Mouse (Mus musculus): Measurements from ENCODE around the gene Mrps22.
A peak's percentile ranks its signal among the peaks of the same experiment; 100 is the strongest.

Mrps22 gene

DNA sequence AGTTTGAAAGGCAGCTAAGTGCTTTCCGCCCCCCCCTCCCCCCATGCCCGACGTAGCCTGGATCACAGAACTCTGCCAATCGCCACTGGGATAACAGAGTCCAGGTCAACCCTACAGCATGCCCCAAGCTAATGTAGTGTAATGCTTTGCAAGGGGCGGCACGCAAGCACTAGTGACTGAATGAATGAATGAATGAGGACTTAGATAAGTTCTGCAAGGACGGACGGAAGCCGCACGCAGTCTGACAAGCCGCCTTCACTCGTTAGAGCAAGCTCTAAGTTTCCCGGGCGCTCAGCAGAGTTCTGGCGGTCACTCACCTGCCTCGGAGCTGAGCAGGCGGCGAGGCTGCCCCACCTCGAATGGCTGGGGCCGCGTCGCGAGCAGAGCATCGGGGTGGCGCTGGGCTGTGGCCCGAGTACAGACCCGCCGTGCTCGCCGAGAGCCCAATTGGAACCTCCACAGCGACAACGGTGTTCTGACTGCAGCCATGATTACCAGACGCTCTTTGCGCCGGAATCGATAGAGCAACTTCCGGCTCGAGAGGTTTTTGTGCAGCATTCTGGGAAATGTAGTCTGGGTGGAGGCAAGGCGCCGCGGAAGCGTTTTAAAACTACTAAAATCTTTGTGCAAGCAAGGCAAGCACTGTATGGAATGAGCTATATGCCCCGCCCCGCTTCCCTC is at the start of gene Mrps22:
TSS of gene Mrps22 (minus strand) at position 505 of the 681 bp plus-strand sequence.
- DNase-seq (ENCODE audit: low spot score), result peak; percentile 68

GRCm38 (mm10) chr9:98650547-98650946 is 49.1 kb upstream of the Mrps22 start:
- no peak for DNase-seq (ENCODE audit: low spot score)

DNA sequence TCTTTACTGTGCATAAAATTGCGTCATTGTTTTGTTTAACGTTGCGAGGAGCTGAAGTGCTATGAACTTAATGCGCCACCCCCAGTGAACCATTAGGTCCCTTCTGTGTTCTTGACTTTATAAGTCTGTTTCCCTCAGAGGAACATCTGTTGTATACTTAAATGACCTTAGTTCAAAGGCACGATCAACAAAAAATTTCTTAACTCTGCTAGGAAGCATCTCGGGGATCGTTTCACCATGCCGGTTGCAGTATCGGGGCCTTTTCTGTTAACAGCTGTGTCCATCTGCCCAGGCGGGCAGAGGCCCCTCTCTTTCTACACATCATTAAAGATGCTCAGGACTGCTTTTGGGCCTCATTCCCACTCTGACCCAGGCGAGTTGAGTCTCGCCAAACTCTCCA is 46.0 kb upstream of the Mrps22 start:
- DNase-seq (ENCODE audit: low spot score), result no peak

GRCm38 (mm10) chr9:98645750-98646149 is 44.3 kb upstream of the Mrps22 start:
- DNase-seq (ENCODE audit: low spot score), result peak; percentile 73

GRCm38 (mm10) chr9:98642126-98642525 is 40.7 kb upstream of the Mrps22 start:
- DNase-seq (ENCODE audit: low spot score), result peak; percentile 85

DNA sequence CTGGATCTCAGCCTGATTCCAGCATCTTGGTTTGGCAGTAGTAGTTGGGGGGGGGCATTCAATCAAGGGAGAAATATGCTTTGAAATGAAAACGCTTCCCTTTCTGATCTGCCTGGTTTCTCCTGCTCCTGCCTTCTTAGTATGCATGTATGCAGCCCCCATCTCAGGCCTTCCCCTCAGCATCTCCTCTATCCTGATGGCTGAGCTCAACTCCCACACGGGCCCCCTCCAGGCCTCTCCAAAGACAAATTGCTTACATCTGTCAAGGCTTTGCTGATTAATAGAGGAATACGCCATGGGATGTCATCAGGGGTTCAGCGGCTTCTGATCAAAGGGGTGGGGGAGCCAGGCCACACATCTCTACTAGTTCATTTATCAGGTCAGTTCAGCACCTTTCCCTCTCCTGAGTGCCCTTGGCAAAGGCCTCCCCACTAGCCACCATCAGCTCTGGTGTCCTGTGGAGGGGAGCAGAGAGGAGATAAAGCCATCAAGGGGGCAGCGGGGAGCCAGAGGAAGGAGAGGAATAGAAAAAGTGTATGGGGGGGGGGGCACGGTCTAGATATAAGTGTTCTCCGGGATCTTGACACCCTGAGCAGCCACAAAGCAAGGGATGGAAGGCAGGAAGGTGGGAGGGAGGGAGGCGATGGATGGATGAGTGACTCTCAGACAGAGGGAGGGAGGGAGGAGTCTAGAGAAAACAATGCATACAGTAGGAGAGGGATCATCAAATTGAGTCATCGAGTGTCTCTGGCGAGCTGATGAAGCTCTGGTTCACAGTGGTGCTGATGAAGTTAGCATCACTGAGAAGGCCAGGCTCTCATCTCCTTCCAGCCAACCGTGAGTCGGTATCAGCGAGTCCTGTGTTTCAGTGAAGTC is 32.1 kb upstream of the Mrps22 start:
- DNase-seq (ENCODE audit: low spot score), result no peak

GRCm38 (mm10) chr9:98628480-98628879 is 27.0 kb upstream of the Mrps22 start:
- DNase-seq (ENCODE audit: low spot score), result no peak

- no peak for DNase-seq (ENCODE audit: low spot score)
These were observed 3.4 kb upstream of the Mrps22 start for GRCm38 (mm10) chr9:98604896-98605295.

DNA sequence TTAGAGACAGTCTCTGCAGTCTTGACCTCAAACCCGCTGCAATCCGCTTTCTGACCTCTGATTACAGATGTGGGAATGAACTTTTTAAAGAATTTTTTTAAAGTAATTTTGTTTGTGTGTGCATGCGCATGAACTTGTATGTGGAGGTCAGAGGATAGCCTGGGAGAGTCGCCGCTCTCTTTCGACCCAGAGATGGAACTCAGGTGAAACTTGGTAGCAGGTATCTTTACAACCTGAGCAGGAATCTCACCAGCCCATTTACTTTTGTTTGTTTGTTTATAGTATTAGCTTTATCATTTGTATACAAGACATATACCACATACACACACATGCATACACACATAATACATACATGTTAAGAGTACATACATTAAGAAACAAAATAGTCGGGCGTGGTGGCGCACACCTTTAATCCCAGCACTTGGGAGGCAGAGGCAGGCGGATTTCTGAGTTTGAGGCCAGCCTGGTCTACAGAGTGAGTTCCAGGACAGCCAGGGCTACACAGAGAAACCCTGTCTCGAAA is 438 bp upstream of the Mrps22 start:
- DNase-seq (ENCODE audit: low spot score), result no peak

DNA sequence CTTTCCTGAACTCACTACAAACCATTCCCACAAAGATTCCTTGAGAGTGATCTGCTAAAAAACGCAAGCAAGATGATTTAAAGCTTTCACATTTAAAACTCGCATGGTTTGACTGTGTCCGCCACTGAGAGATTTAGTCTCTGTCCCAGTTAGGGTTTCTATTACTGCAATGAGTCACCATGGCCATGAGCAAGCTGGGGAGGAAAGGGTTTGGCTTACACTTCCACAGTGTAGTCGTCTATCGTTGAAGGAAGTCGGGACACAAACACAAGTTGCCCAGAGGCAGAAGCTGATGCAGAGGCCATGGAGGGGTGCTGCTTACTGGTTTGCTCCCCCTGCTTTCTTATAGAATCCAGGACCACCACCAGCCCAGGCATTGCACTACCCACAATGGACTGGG is 1.4 kb downstream of the Mrps22 start:
- DNase-seq (ENCODE audit: low spot score), result no peak

- no peak for DNase-seq (ENCODE audit: low spot score)
These were observed 17.6 kb downstream of the Mrps22 start for GRCm38 (mm10) chr9:98583852-98584251.

- peak; percentile 97 for DNase-seq (ENCODE audit: low spot score)
These were observed 38.0 kb downstream of the Mrps22 start, which contains the start of gene Copb2 for GRCm38 (mm10) chr9:98563137-98564126. Gene Copb2 (plus strand): TSS chr9:98563721.

DNA sequence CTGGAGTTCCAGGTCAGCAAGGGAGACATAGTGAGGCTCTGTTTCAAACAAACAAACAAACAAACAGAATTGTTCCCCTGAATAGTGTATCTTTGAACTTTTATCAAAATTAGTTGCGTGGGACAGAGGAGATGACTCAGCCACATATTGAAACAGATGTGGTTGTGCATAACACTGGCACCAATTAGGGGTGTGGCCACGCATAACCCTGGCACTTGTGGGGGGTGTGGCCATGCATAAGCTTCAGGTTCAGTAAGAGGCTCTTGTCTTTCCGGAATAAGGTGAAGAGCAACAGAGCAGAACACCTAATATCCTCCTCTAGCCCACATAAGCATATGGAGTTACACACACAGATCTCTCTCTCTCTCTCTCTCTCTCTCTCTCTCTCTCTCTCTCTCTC is 57.4 kb downstream of the Mrps22 start:
- no peak for DNase-seq (ENCODE audit: low spot score)

Data from ovary, adult 18-20 months (tissue).